Mouse (Mus musculus): ENCODE results near the gene Mycbp.

GRCm38 (mm10) chr4:123859803-123860202 lies 44.8 kb upstream of the Mycbp start:
- no peak for TF ChIP-seq CTCF (IDR thresholded peaks at IDR 0.05; ENCODE audit: extremely low read depth, insufficient read depth, insufficient read length, insufficient replicate concordance)
- TF ChIP-seq POLR2A (IDR thresholded peaks at IDR 0.05; ENCODE audit: low read depth, low read length), result no peak

Measured in spleen, adult 2 months (tissue).